In genomic region chr7:132698737-132699136, GRCm38 (mm10) we compare ENCODE assay signal across 22 mouse cellular contexts.
DNase-seq lines count a peak whose midpoint lies in the region; TF ChIP-seq lines count a peak whose summit lies in the region.
"Had no signal": no experiment of that assay in that cellular context is flagged by ENCODE, and none has a peak within 500 bp of the region (broad histone marks: within the 10 kb centered on the region; RNA-seq: fewer than 3 reads in every experiment).

No protein-coding gene starts in this region.

- H3K79me2 ChIP-seq in myocyte (ENCODE audit: control insufficient read depth, insufficient read depth): no peaks in the 10 kb centered on the region

- no peak overlapping the region for H3K4me3 ChIP-seq in layer of hippocampus, adult 2 months
- no peak overlapping the region for H3K4me3 ChIP-seq in bone marrow, adult 2 months (replicated peaks; ENCODE audit: control insufficient read depth, low read depth, low read length)
- no peak overlapping the region for H3K4me3 ChIP-seq in myocyte
- no peak overlapping the region for H3K4me3 ChIP-seq in heart, embryonic 10.5 days
- H3K4me3 ChIP-seq: embryonic facial prominence, embryonic 15.5 days; erythroblast, embryonic 14.5 days; forebrain, embryonic 10.5 days; heart, embryonic 15.5 days; hindbrain, embryonic 15.5 days had no signal

- H3K27me3 ChIP-seq in myocyte (ENCODE audit: control insufficient read depth, insufficient read depth, insufficient read length): no peaks in the 10 kb centered on the region
- H3K27me3 ChIP-seq in heart, embryonic 10.5 days (ENCODE audit: insufficient read depth, poor library complexity, severe bottlenecking): no peaks in the 10 kb centered on the region
- H3K27me3 ChIP-seq: embryonic facial prominence, embryonic 15.5 days; heart, embryonic 15.5 days; hindbrain, embryonic 15.5 days had no signal

- H3ac ChIP-seq in myocyte (ENCODE audit: control insufficient read depth, insufficient read length): no peak overlapping the region

- TF ChIP-seq POLR2A in bone marrow, adult 2 months (IDR thresholded peaks at IDR 0.05; ENCODE audit: borderline replicate concordance, control insufficient read depth, low read depth, low read length): no peak
- no peak for TF ChIP-seq POLR2A in myocyte (IDR thresholded peaks at IDR 0.05; ENCODE audit: insufficient read length, low read depth)

- peak overlapping the region; percentile 3 for H3K4me2 ChIP-seq in myocyte (ENCODE audit: low read depth)
- H3K4me2 ChIP-seq: embryonic facial prominence, embryonic 15.5 days; heart, embryonic 11.5 days; heart, embryonic 15.5 days; hindbrain, embryonic 15.5 days had no signal

- WGBS in bone marrow, adult 2 months: 45% methylated on average over 4 of the region's 4 CpGs
- WGBS in heart, embryonic 10.5 days: 82% methylated on average over 4 of the region's 4 CpGs

- H3K27ac ChIP-seq in layer of hippocampus, adult 2 months: peak overlapping the region; percentile 64
- peak overlapping the region; percentile 76 for H3K27ac ChIP-seq in bone marrow, adult 2 months (ENCODE audit: control insufficient read depth, insufficient read depth, low read depth, low read length, poor library complexity)
- no peak overlapping the region for H3K27ac ChIP-seq in heart, embryonic 10.5 days
- H3K27ac ChIP-seq: embryonic facial prominence, embryonic 15.5 days; heart, embryonic 15.5 days; hindbrain, embryonic 15.5 days had no signal

- 0 out of 2 replicates have a peak, but pooled peaks cover 6% of the 10 kb centered on the region for H3K9me3 ChIP-seq in heart, embryonic 10.5 days
- H3K9me3 ChIP-seq: embryonic facial prominence, embryonic 15.5 days; heart, embryonic 15.5 days; hindbrain, embryonic 15.5 days had no signal

- no peaks in the 10 kb centered on the region for H3K36me3 ChIP-seq in myocyte (ENCODE audit: control insufficient read depth, insufficient read depth)
- H3K36me3 ChIP-seq in heart, embryonic 10.5 days: no peaks in the 10 kb centered on the region
- H3K36me3 ChIP-seq: embryonic facial prominence, embryonic 15.5 days; G1E; heart, embryonic 15.5 days had no signal

- DNase-seq in layer of hippocampus, adult 2 months (ENCODE audit: low spot score in 2 of 2): no peak
- DNase-seq in layer of hippocampus, adult 8-10 months (ENCODE audit: low spot score in 2 of 2): no peak
- peak; percentile 70 for DNase-seq in thymus, postnatal 0 days (ENCODE audit: low spot score)
- no peak for DNase-seq in thymus, postnatal 36 days
- DNase-seq in cerebellum, adult 11 months: no peak
- DNase-seq in heart, embryonic 10.5 days (ENCODE audit: low spot score): no peak
- DNase-seq: adrenal gland, postnatal 10 days; cerebellum, adult 2 months; cerebellum, postnatal 10 days; embryo, embryonic 11 days; gastrocnemius, postnatal 10 days; heart, adult 18-20 months; heart, postnatal 14 days had no signal

- peaks cover 3% of the 10 kb centered on the region; the same call in 1 of the 2 replicates for H3K4me1 ChIP-seq in bone marrow, adult 2 months (ENCODE audit: control insufficient read depth, insufficient read depth, low read length)
- H3K4me1 ChIP-seq in heart, embryonic 10.5 days: peaks cover 9% of the 10 kb centered on the region; the same call in 1 of the 2 replicates
- H3K4me1 ChIP-seq: hindbrain, embryonic 15.5 days had no signal

- no peak for TF ChIP-seq CTCF in layer of hippocampus, adult 2 months (conservative IDR thresholded peaks at IDR 0.05)
- TF ChIP-seq CTCF in bone marrow, adult 2 months (IDR thresholded peaks at IDR 0.05; ENCODE audit: control insufficient read depth, insufficient read depth, low read length): no peak

TF ChIP-seq in myocyte, 11 proteins besides CTCF, POLR2A, EP300 and RAD21:
- TF ChIP-seq TCF12 (IDR thresholded peaks at IDR 0.05; ENCODE audit: insufficient read depth, poor library complexity, severe bottlenecking) (peak; percentile 58), MYOD1 (IDR thresholded peaks at IDR 0.05; ENCODE audit: control insufficient read depth in 1 of 3, insufficient read length in 2 of 3, low read depth in 2 of 3) (peak; percentile 2 to 93 (median 58)), MYOG (IDR thresholded peaks at IDR 0.05; ENCODE audit: control insufficient read depth in 1 of 3, insufficient read depth in 1 of 3, insufficient read length in 2 of 3, low read depth in 2 of 3) (peak; percentile 56 to 93 (median 62)), USF1 (IDR thresholded peaks at IDR 0.05; ENCODE audit: low read depth) (no peak)
